8 mouse cellular contexts compared by ENCODE assay signal in genomic region chr4:141722731-141723672, GRCm38 (mm10). TPM values are rescaled to one million over a fixed set of nuclear protein-coding genes. Genes with fewer than 3 reads are reported as not detected.
DNase-seq lines count a peak whose midpoint lies in the region; ATAC-seq lines count a peak whose summit lies in the region.

Gene Ddi2 (minus strand): TSS chr4:141723419.

- peaks cover 28% of the 10 kb centered on the region for H3K4me1 ChIP-seq in forebrain, embryonic 10.5 days
- H3K4me1 ChIP-seq in heart, embryonic 15.5 days (replicated peaks): peaks cover 35% of the 10 kb centered on the region
- H3K4me1 ChIP-seq in liver, embryonic 15.5 days (replicated peaks): peaks cover 72% of the 10 kb centered on the region
- peaks cover 13% of the 10 kb centered on the region for H3K4me1 ChIP-seq in neural tube, embryonic 12.5 days

- peak within 1 kb of the TSS; percentile 65 for H3K4me2 ChIP-seq in heart, embryonic 15.5 days
- peak within 1 kb of the TSS; percentile 94 for H3K4me2 ChIP-seq in liver, embryonic 15.5 days
- peak within 1 kb of the TSS; percentile 96 for H3K4me2 ChIP-seq in neural tube, embryonic 12.5 days (replicated peaks)

- peak within 1 kb of the TSS; percentile 100 for H3K4me3 ChIP-seq in forebrain, embryonic 10.5 days
- peak within 1 kb of the TSS; percentile 94 for H3K4me3 ChIP-seq in heart, embryonic 15.5 days
- H3K4me3 ChIP-seq in liver, embryonic 15.5 days (replicated peaks): peak within 1 kb of the TSS; percentile 100
- peak within 1 kb of the TSS; percentile 99 for H3K4me3 ChIP-seq in neural tube, embryonic 12.5 days

- peak within 1 kb of the TSS; percentile 96 for H3K27ac ChIP-seq in forebrain, embryonic 10.5 days
- H3K27ac ChIP-seq in heart, embryonic 15.5 days: peak within 1 kb of the TSS; percentile 98
- peak within 1 kb of the TSS; percentile 98 for H3K27ac ChIP-seq in liver, embryonic 15.5 days (replicated peaks)
- peak within 1 kb of the TSS; percentile 70 for H3K27ac ChIP-seq in neural tube, embryonic 12.5 days

- peak; percentile 87 for ATAC-seq in CD4-positive, CD25-positive, alpha-beta regulatory T cell, adult 4 months
- peak; percentile 87 for ATAC-seq in heart, embryonic 15.5 days (replicated peaks; ENCODE audit: insufficient number of reproducible peaks, insufficient read depth, low FRiP score, low read depth)
- ATAC-seq in liver, embryonic 15.5 days (ENCODE audit: insufficient read depth): peak; percentile 87
- ATAC-seq in neural tube, embryonic 12.5 days (ENCODE audit: low FRiP score, low read depth): peak; percentile 87

- no peaks in the 10 kb centered on the region for H3K27me3 ChIP-seq in forebrain, embryonic 10.5 days (ENCODE audit: poor library complexity, severe bottlenecking)
- H3K27me3 ChIP-seq in heart, embryonic 15.5 days: no peaks in the 10 kb centered on the region
- H3K27me3 ChIP-seq in liver, embryonic 15.5 days: 0 out of 2 replicates have a peak, but pooled peaks cover 2% of the 10 kb centered on the region
- no peaks in the 10 kb centered on the region for H3K27me3 ChIP-seq in neural tube, embryonic 12.5 days (replicated peaks)

- DNase-seq in c-Kit-negative CD71-positive TER-119-positive erythroid progenitor cells, embryonic 14.5 days (ENCODE audit: low read depth, low spot score): peak; percentile 86
- peak; percentile 83 for DNase-seq in forebrain, embryonic 10.5 days (ENCODE audit: extremely low spot score, low spot score)
- peak; percentile 92 to 96 for DNase-seq in kidney, postnatal 36 days
- DNase-seq in telencephalon, adult 2 months (ENCODE audit: low read depth, low spot score): peak; percentile 83

- H3K9me3 ChIP-seq in forebrain, embryonic 10.5 days: no peaks in the 10 kb centered on the region
- H3K9me3 ChIP-seq in heart, embryonic 15.5 days (replicated peaks): no peaks in the 10 kb centered on the region
- no peaks in the 10 kb centered on the region for H3K9me3 ChIP-seq in liver, embryonic 15.5 days (replicated peaks)
- H3K9me3 ChIP-seq in neural tube, embryonic 12.5 days: no peaks in the 10 kb centered on the region

- H3K9ac ChIP-seq in heart, embryonic 15.5 days: peak within 1 kb of the TSS; percentile 97
- H3K9ac ChIP-seq in liver, embryonic 15.5 days: peak within 1 kb of the TSS; percentile 99
- H3K9ac ChIP-seq in neural tube, embryonic 12.5 days: peak within 1 kb of the TSS; percentile 97

- peaks cover 23% of the 10 kb centered on the region for H3K36me3 ChIP-seq in forebrain, embryonic 10.5 days (replicated peaks)
- peaks cover 9% of the 10 kb centered on the region; the same call in 1 of the 2 replicates for H3K36me3 ChIP-seq in heart, embryonic 15.5 days
- H3K36me3 ChIP-seq in liver, embryonic 15.5 days (replicated peaks): peaks cover 27% of the 10 kb centered on the region
- H3K36me3 ChIP-seq in neural tube, embryonic 12.5 days: 0 out of 2 replicates have a peak, but pooled peaks cover 5% of the 10 kb centered on the region

- under 1% methylated on average over 105 of the region's 105 CpGs for WGBS in forebrain, embryonic 10.5 days
- under 1% methylated on average over 90 of the region's 105 CpGs for WGBS in heart, embryonic 15.5 days
- under 1% methylated on average over 99 of the region's 105 CpGs for WGBS in liver, embryonic 15.5 days (ENCODE audit: insufficient replicate concordance)
- WGBS in neural tube, embryonic 12.5 days: under 1% methylated on average over 96 of the region's 105 CpGs

RNA-seq across cellular contexts. Expression of gene Ddi2, which starts in this region (rescaled TPM):
- 10 to 100 TPM; 19.1 to 20.7 TPM for polyA plus RNA-seq in CD4-positive, CD25-positive, alpha-beta regulatory T cell, adult 4 months (2017; shearing (Covaris generic))
- polyA plus RNA-seq in forebrain, embryonic 10.5 days (2016; fragmentation: Nextera tagmentation; extraction: Ambion mirVana): 27.3 and 27.4 TPM in 2 replicates
- polyA plus RNA-seq in heart, embryonic 15.5 days (2015; fragmentation: Nextera tagmentation; extraction: Ambion mirVana): 13.6 and 16.6 TPM in 2 replicates
- polyA plus RNA-seq in liver, embryonic 15.5 days (2015; fragmentation: Nextera tagmentation; extraction: Ambion mirVana): 14.8 and 17.2 TPM in 2 replicates
- polyA plus RNA-seq in neural tube, embryonic 12.5 days (2016; fragmentation: Nextera tagmentation; extraction: Ambion mirVana): 24.8 and 25.6 TPM in 2 replicates

Comparison
In these comparisons a context has a peak if more than half of its experiments do, and no peak if none do; other contexts are left out.
1. Peak in every context shown above with its lines: DNase-seq, ATAC-seq, H3K4me3 ChIP-seq and H3K27ac ChIP-seq.